Mouse (Mus musculus) liver, embryonic 14.5 days (tissue): ENCODE measurements around the gene Diaph2.

Experiments used
- CTCF ChIP-seq: IDR thresholded peaks from 2 replicates; pipeline ENCODE4 v1.5.1; 2016; ENCODE audit warnings: antibody characterized with exemption, low read depth, control low read depth
- EP300 ChIP-seq: IDR thresholded peaks from 2 replicates; pipeline ENCODE4 v1.6.1; 2016; ENCODE audit warnings: antibody characterized with exemption, low read depth

DNA sequence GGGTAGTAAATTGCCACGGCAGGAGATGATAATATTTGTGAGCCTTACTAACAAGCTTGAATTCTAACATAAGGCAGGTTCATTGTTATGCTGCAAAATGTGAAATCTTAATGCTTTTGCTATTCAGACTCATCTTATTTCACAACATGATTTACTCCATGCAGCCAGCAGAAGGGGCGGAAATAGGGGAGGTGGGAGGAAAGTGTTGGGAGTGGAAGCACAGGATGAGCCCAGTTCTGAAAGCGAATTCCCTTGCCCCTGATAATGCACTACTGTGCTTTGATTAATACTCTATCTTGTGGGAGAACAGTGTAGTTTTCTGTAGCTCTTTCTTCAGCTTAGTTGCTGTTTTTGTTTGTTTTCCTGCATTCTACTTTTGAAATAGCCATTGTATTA, 753.9 kb downstream of the Diaph2 start:
- no peak for TF ChIP-seq CTCF
- no peak for TF ChIP-seq EP300
